Mouse (Mus musculus) forebrain, postnatal 0 days (tissue): ENCODE measurements around the gene Tbc1d16. TPM values are rescaled to one million over a fixed set of nuclear protein-coding genes. Genes with fewer than 3 reads are reported as not detected.
A peak's percentile ranks its signal among the peaks of the same experiment; 100 is the strongest.

Experiments
- ATAC-seq: fragments of 200-750 bp; cut with Nextera tagmentation; 2 replicates; pipeline ENCODE4 v1.8.0; 2017; ENCODE audit warnings: mild to moderate bottlenecking, moderate library complexity
- DNase-seq: peaks from one replicate; pipeline ENCODE4 v3.0.0-alpha.2; 2015
- H3K27ac ChIP-seq: fragments of 300-500 bp; sonication (generic); 2 replicates; pipeline ENCODE4 v1.5.1; 2014; ENCODE audit warnings: low read depth, mild to moderate bottlenecking, antibody characterized with exemption, low read length, moderate library complexity, mixed read lengths
- H3K27me3 ChIP-seq: fragments of 300-500 bp; sonication (generic); 2 replicates; pipeline ENCODE4 v1.6.1; 2014; ENCODE audit warnings: mild to moderate bottlenecking, low read length, mixed read lengths; ENCODE audit not compliant: insufficient read depth
- H3K36me3 ChIP-seq: fragments of 300-500 bp; sonication (generic); 2 replicates; pipeline ENCODE4 v1.6.1; 2014; ENCODE audit warnings: mild to moderate bottlenecking, moderate library complexity; ENCODE audit not compliant: insufficient read depth
- H3K4me1 ChIP-seq: fragments of 300-500 bp; sonication (generic); 2 replicates; pipeline ENCODE4 v1.6.1; 2014; ENCODE audit warnings: antibody characterized with exemption; ENCODE audit not compliant: insufficient read depth
- H3K4me2 ChIP-seq: fragments of 300-500 bp; sonication (generic); 2 replicates; pipeline ENCODE4 v1.6.1; 2014; ENCODE audit warnings: low read depth, mild to moderate bottlenecking, moderate library complexity
- H3K4me3 ChIP-seq: fragments of 300-500 bp; sonication (generic); 2 replicates; pipeline ENCODE4 v1.5.1; 2014; ENCODE audit warnings: low read depth, low read length, mixed read lengths
- H3K9ac ChIP-seq: fragments of 300-500 bp; sonication (generic); 2 replicates; pipeline ENCODE4 v1.6.1; 2014; ENCODE audit warnings: mild to moderate bottlenecking
- H3K9me3 ChIP-seq: fragments of 300-500 bp; sonication (generic); 2 replicates; pipeline ENCODE4 v1.6.1; 2016; ENCODE audit warnings: low read length
- CTCF ChIP-seq: sonication (generic); IDR thresholded peaks from 2 replicates; pipeline ENCODE4 v1.5.1; 2016; ENCODE audit warnings: antibody characterized with exemption, control low read depth, low read depth
- WGBS: fragments of 180-500 bp; shearing (Covaris S2); extraction: QIAGEN DNeasy Blood & Tissue Kit; methylation state at CpG from one replicate; pipeline ENCODE4 v1.1.7; 2014; 5-methylcytosine and 5-hydroxymethylcytosine counted together
- polyA plus RNA-seq: library from polyadenylated mRNA; unstranded; fragments of >200 nt; fragmentation: Nextera tagmentation; extraction: Ambion mirVana; gene quantifications from 2 replicates; pipeline ENCODE4 v1.2.1, GENCODE M21; 2015
- total RNA-seq: library from RNA; depleted of rRNA; stranded (reverse); fragments of >200 nt; gene quantifications from 2 replicates; pipeline ENCODE4 v1.2.3, GENCODE M21; 2014

Gene Tbc1d16
- total and polyA plus RNA-seq, 2 experiments from 2014 or later: 60.4 to 153 TPM

GRCm38 (mm10) chr11:119161665-119162064, 66.6 kb downstream of the Tbc1d16 start:
- Histone ChIP-seq H3K27ac (no peak overlapping the region), H3K4me2 (no peak overlapping the region), H3K9me3 (no peaks in the 10 kb centered on the region), H3K9ac (no peak overlapping the region), H3K4me3 (no peak overlapping the region), H3K4me1 (peaks cover 7% of the 10 kb centered on the region), H3K36me3 (no peaks in the 10 kb centered on the region), H3K27me3 (no peaks in the 10 kb centered on the region)
- 79% methylated on average over 2 of the region's 2 CpGs for WGBS
- no peak for TF ChIP-seq CTCF
- ATAC-seq: no peak
- no peak for DNase-seq

DNA sequence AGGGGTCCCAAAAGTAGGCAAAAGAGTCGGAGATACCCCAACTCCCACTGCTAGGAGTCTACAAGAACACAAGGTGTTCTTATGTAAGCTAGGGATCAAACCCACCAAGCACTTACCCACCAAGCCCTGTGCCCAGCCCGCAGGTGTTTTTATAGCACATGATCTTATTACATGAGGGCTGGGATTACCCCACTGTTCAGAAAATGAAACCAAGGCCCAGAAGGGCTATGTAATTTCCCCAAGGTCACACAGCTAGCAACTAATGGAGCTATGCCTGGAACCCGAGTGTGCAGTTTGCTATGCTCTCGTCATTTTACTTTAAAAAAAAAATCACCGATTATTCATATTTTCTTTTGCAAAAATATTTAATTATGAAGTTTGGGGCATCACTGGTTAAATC, 68.2 kb downstream of the Tbc1d16 start:
- no peak for TF ChIP-seq CTCF
- DNase-seq: no peak
- Histone ChIP-seq H3K36me3 (peaks cover 6% of the 10 kb centered on the region; the same call in 1 of the 2 replicates), H3K4me3 (no peak overlapping the region), H3K9ac (no peak overlapping the region), H3K27ac (no peak overlapping the region), H3K27me3 (no peaks in the 10 kb centered on the region), H3K4me1 (peaks cover 11% of the 10 kb centered on the region), H3K4me2 (no peak overlapping the region), H3K9me3 (no peaks in the 10 kb centered on the region)
- no peak for ATAC-seq
- 89% methylated on average over 5 of the region's 5 CpGs for WGBS

DNA sequence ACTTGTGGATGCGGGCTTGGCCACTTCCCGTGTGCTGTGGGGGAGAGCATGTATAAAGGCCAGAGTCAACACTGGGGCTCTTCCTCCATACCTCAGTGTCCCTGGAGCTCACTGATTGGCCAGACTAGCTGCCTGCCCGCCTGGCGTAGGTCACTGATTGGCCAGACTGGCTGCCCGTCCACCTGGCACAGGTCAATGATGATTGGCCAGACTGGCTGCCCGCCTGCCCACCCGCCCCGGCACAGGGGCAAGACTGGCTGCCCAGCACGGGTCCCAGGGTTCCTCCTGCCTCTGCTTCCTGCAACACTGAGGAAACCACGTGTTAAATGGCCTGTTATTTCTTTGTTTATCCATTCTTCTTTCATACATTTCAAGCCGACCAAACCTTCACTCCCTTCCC, 68.8 kb downstream of the Tbc1d16 start:
- WGBS: 52% methylated on average over 11 of the region's 11 CpGs
- ATAC-seq: no peak

GRCm38 (mm10) chr11:119157377-119158189, 70.7 kb downstream of the Tbc1d16 start:
- no peak for DNase-seq

More for the DNA sequence above, 68.8 kb downstream of the Tbc1d16 start:
- TF ChIP-seq CTCF: no peak
- DNase-seq: no peak
- Histone ChIP-seq H3K27ac (no peak overlapping the region), H3K9me3 (no peaks in the 10 kb centered on the region), H3K9ac (no peak overlapping the region), H3K36me3 (peaks cover 11% of the 10 kb centered on the region), H3K27me3 (no peaks in the 10 kb centered on the region), H3K4me1 (peaks cover 11% of the 10 kb centered on the region), H3K4me3 (no peak overlapping the region), H3K4me2 (no peak overlapping the region)

GRCm38 (mm10) chr11:119156481-119157254, 71.6 kb downstream of the Tbc1d16 start:
- Histone ChIP-seq H3K4me3 (no peak overlapping the region), H3K9me3 (no peaks in the 10 kb centered on the region), H3K27ac (no peak overlapping the region), H3K4me2 (peak overlapping the region; percentile 34), H3K9ac (peak overlapping the region; percentile 37), H3K4me1 (peaks cover 11% of the 10 kb centered on the region), H3K27me3 (no peaks in the 10 kb centered on the region), H3K36me3 (peaks cover 35% of the 10 kb centered on the region)
- peak; percentile 65 for ATAC-seq
- WGBS: 11% methylated on average over 24 of the region's 24 CpGs
- DNase-seq: peak; percentile 60
- peak; percentile 40 for TF ChIP-seq CTCF

More at GRCm38 (mm10) chr11:119157377-119158189, 70.7 kb downstream of the Tbc1d16 start:
- Histone ChIP-seq H3K4me3 (no peak overlapping the region), H3K4me2 (peak overlapping the region; percentile 34), H3K4me1 (peaks cover 11% of the 10 kb centered on the region), H3K27ac (no peak overlapping the region), H3K27me3 (no peaks in the 10 kb centered on the region), H3K9me3 (no peaks in the 10 kb centered on the region), H3K9ac (peak overlapping the region; percentile 37), H3K36me3 (peaks cover 27% of the 10 kb centered on the region)
- ATAC-seq: no peak
- WGBS: 21% methylated on average over 20 of the region's 20 CpGs
- TF ChIP-seq CTCF: no peak

DNA sequence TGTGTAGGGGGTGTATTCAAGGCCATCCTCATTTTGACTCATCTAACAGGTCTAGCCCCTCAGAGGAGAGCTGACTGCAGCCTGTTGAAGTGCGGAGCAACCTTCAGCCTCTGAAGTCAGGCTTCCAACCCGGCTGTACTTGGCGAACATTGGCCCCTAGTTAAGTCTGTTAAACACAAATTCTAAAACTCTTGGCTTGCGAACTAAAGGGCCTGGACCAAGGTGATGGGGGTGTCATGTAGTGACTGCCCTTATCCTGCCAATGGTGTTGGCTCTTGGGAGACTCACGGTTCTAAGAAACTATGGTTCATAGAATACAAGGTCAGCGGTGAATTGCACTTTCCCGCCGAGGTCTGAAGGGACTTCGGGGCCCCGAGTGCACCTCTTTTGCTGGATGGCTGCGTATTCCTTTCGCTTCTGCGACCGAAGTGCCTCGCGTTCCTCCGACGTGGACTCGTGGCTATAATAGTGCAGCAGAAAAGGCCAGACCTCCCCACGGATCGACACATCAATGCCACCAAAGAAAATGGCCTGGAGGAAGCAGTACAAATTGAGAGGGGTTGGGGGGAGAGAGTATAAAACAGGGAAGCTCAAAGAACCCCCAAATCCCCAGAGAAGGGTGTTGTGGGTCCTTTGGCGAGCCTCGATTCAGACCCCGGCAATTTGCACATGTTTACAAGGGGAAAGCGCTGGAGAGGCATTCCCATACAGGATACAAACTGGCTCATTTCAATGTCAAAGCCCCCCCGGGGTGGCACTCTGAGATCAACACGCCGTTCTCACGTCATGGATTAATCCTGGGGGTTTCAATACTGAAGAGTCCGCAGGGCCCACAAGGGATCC, 72.4 kb downstream of the Tbc1d16 start:
- no peaks in the 10 kb centered on the region for H3K27me3 ChIP-seq
- no peaks in the 10 kb centered on the region for H3K9me3 ChIP-seq
- H3K4me3 ChIP-seq: no peak overlapping the region
- H3K36me3 ChIP-seq: peaks cover 41% of the 10 kb centered on the region
- no peak overlapping the region for H3K9ac ChIP-seq
- ATAC-seq (peak; percentile 26; the same call in 1 of the 2 replicates), DNase-seq (no peak)
- 29% methylated on average over 30 of the region's 30 CpGs for whole genome bisulfite sequencing
- no peak overlapping the region for H3K4me2 ChIP-seq
- H3K27ac ChIP-seq: no peak overlapping the region
- H3K4me1 ChIP-seq: peaks cover 11% of the 10 kb centered on the region
- TF ChIP-seq CTCF: no peak
